Mouse (Mus musculus): Measurements from ENCODE around the gene Tmem156. TPM values are rescaled to one million over a fixed set of nuclear protein-coding genes. Genes with fewer than 3 reads are reported as not detected.

The Tmem156 gene
- polyA plus RNA-seq, 1 experiment, result 3.6 TPM

- 4% methylated on average over 35 of the region's 42 CpGs for WGBS
- Histone ChIP-seq H3K27me3 (ENCODE audit: control insufficient read depth, insufficient read depth, low read length) (no peaks in the 10 kb centered on the region), H3K4me3 (ENCODE audit: control insufficient read depth, insufficient read depth, low read length) (peak overlapping the region; percentile 96), H3K27ac (ENCODE audit: control insufficient read depth, insufficient read depth, low read length) (no peak overlapping the region), H3K36me3 (ENCODE audit: control insufficient read depth, insufficient read depth, low read length) (no peaks in the 10 kb centered on the region), H3K4me1 (replicated peaks; ENCODE audit: control insufficient read depth, insufficient read depth, low read length) (peaks cover 3% of the 10 kb centered on the region)
- TF ChIP-seq CTCF (IDR thresholded peaks at IDR 0.05; ENCODE audit: borderline replicate concordance, control insufficient read depth, extremely low read depth, insufficient read depth, low read length, poor library complexity), result no peak
- no peak for TF ChIP-seq POLR2A (IDR thresholded peaks at IDR 0.05; ENCODE audit: control insufficient read depth, extremely low read depth, insufficient read depth, low read length, poor library complexity)
- DNase-seq, result peak; percentile 23
Measured at GRCm38 (mm10) chr5:65107773-65108432, 16.0 kb upstream of the Tmem156 start.

- TF ChIP-seq CTCF (IDR thresholded peaks at IDR 0.05; ENCODE audit: borderline replicate concordance, control insufficient read depth, extremely low read depth, insufficient read depth, low read length, poor library complexity) (no peak), POLR2A (IDR thresholded peaks at IDR 0.05; ENCODE audit: control insufficient read depth, extremely low read depth, insufficient read depth, low read length, poor library complexity) (no peak; the same call in 1 of the 2 replicates)
- DNase-seq, result peak; percentile 85
- Histone ChIP-seq H3K27me3 (ENCODE audit: control insufficient read depth, insufficient read depth, low read length) (no peaks in the 10 kb centered on the region), H3K36me3 (ENCODE audit: control insufficient read depth, insufficient read depth, low read length) (no peaks in the 10 kb centered on the region), H3K4me1 (replicated peaks; ENCODE audit: control insufficient read depth, insufficient read depth, low read length) (peaks cover 9% of the 10 kb centered on the region), H3K4me3 (ENCODE audit: control insufficient read depth, insufficient read depth, low read length) (peak within 1 kb of the TSS; percentile 96), H3K27ac (ENCODE audit: control insufficient read depth, insufficient read depth, low read length) (no peak within 1 kb of the TSS)
- WGBS, result 7% methylated on average over 55 of the region's 56 CpGs
Measured at GRCm38 (mm10) chr5:65106876-65107772, 15.2 kb upstream of the Tmem156 start, which contains the start of gene Klhl5. Gene Klhl5 (plus strand): TSS chr5:65107539.

- no peak overlapping the region for H3K4me3 ChIP-seq (ENCODE audit: control insufficient read depth, insufficient read depth, low read length)
- no peak for DNase-seq
- no peak overlapping the region for H3K27ac ChIP-seq (ENCODE audit: control insufficient read depth, insufficient read depth, low read length)
- peaks cover 15% of the 10 kb centered on the region for H3K4me1 ChIP-seq (replicated peaks; ENCODE audit: control insufficient read depth, insufficient read depth, low read length)
- H3K27me3 ChIP-seq (ENCODE audit: control insufficient read depth, insufficient read depth, low read length), result no peaks in the 10 kb centered on the region
- 10% methylated on average over 10 of the region's 10 CpGs for WGBS
- no peak for TF ChIP-seq POLR2A (IDR thresholded peaks at IDR 0.05; ENCODE audit: control insufficient read depth, extremely low read depth, insufficient read depth, low read length, poor library complexity)
- no peak for TF ChIP-seq CTCF (IDR thresholded peaks at IDR 0.05; ENCODE audit: borderline replicate concordance, control insufficient read depth, extremely low read depth, insufficient read depth, low read length, poor library complexity)
- H3K36me3 ChIP-seq (ENCODE audit: control insufficient read depth, insufficient read depth, low read length), result no peaks in the 10 kb centered on the region
Measured at GRCm38 (mm10) chr5:65102641-65103042, 10.7 kb upstream of the Tmem156 start.

GRCm38 (mm10) chr5:65102026-65102640 is 10.2 kb upstream of the Tmem156 start:
- H3K27me3 ChIP-seq (ENCODE audit: control insufficient read depth, insufficient read depth, low read length), result no peaks in the 10 kb centered on the region
- no peak overlapping the region for H3K4me3 ChIP-seq (ENCODE audit: control insufficient read depth, insufficient read depth, low read length)
- TF ChIP-seq POLR2A (IDR thresholded peaks at IDR 0.05; ENCODE audit: control insufficient read depth, extremely low read depth, insufficient read depth, low read length, poor library complexity) (no peak), CTCF (IDR thresholded peaks at IDR 0.05; ENCODE audit: borderline replicate concordance, control insufficient read depth, extremely low read depth, insufficient read depth, low read length, poor library complexity) (no peak)
- H3K4me1 ChIP-seq (replicated peaks; ENCODE audit: control insufficient read depth, insufficient read depth, low read length), result peaks cover 14% of the 10 kb centered on the region
- no peak for DNase-seq
- H3K27ac ChIP-seq (ENCODE audit: control insufficient read depth, insufficient read depth, low read length), result no peak overlapping the region
- 66% methylated on average over 3 of the region's 3 CpGs for WGBS
- H3K36me3 ChIP-seq (ENCODE audit: control insufficient read depth, insufficient read depth, low read length), result no peaks in the 10 kb centered on the region

GRCm38 (mm10) chr5:65101621-65102020 is 9.7 kb upstream of the Tmem156 start:
- TF ChIP-seq CTCF (IDR thresholded peaks at IDR 0.05; ENCODE audit: borderline replicate concordance, control insufficient read depth, extremely low read depth, insufficient read depth, low read length, poor library complexity) (no peak), POLR2A (IDR thresholded peaks at IDR 0.05; ENCODE audit: control insufficient read depth, extremely low read depth, insufficient read depth, low read length, poor library complexity) (no peak)
- 51% methylated on average over 6 of the region's 6 CpGs for WGBS
- Histone ChIP-seq H3K27me3 (ENCODE audit: control insufficient read depth, insufficient read depth, low read length) (no peaks in the 10 kb centered on the region), H3K4me3 (ENCODE audit: control insufficient read depth, insufficient read depth, low read length) (no peak overlapping the region), H3K4me1 (replicated peaks; ENCODE audit: control insufficient read depth, insufficient read depth, low read length) (peaks cover 12% of the 10 kb centered on the region), H3K36me3 (ENCODE audit: control insufficient read depth, insufficient read depth, low read length) (no peaks in the 10 kb centered on the region), H3K27ac (ENCODE audit: control insufficient read depth, insufficient read depth, low read length) (no peak overlapping the region)
- DNase-seq, result no peak

- Histone ChIP-seq H3K4me3 (ENCODE audit: control insufficient read depth, insufficient read depth, low read length) (no peak overlapping the region), H3K27ac (ENCODE audit: control insufficient read depth, insufficient read depth, low read length) (no peak overlapping the region), H3K4me1 (replicated peaks; ENCODE audit: control insufficient read depth, insufficient read depth, low read length) (peaks cover 12% of the 10 kb centered on the region), H3K27me3 (ENCODE audit: control insufficient read depth, insufficient read depth, low read length) (no peaks in the 10 kb centered on the region), H3K36me3 (ENCODE audit: control insufficient read depth, insufficient read depth, low read length) (no peaks in the 10 kb centered on the region)
- TF ChIP-seq CTCF (IDR thresholded peaks at IDR 0.05; ENCODE audit: borderline replicate concordance, control insufficient read depth, extremely low read depth, insufficient read depth, low read length, poor library complexity) (no peak), POLR2A (IDR thresholded peaks at IDR 0.05; ENCODE audit: control insufficient read depth, extremely low read depth, insufficient read depth, low read length, poor library complexity) (no peak)
- WGBS, result 80% methylated on average over 5 of the region's 5 CpGs
- no peak for DNase-seq
Measured at GRCm38 (mm10) chr5:65101209-65101608, 9.3 kb upstream of the Tmem156 start.

Data from thymus, adult 2 months (tissue).